Mouse (Mus musculus) CH12.LX (cell line): ENCODE results near the gene Gif. TPM values are rescaled to one million over a fixed set of nuclear protein-coding genes. Genes with fewer than 3 reads are reported as not detected.

ENCODE experiments used
- DNase-seq: peaks from one replicate; pipeline ENCODE4 v3.0.0-alpha.2; 2013; ENCODE audit errors: extremely low read depth
- H3K27ac ChIP-seq: 2 replicates; pipeline ENCODE4 v1.5.1; 2012; ENCODE audit warnings: low read depth, mild to moderate bottlenecking, control low read depth, moderate library complexity; ENCODE audit not compliant: insufficient read depth
- H3K27me3 ChIP-seq: replicated peaks from 2 replicates; pipeline ENCODE3; 2012; ENCODE audit warnings: inconsistent platforms
- H3K36me3 ChIP-seq, 2 experiments: replicated peaks in 1 of 2; 2 replicates each; pipeline versions ENCODE3 to v1.6.1; 2012; ENCODE audit warnings: inconsistent platforms in 1 of 2, low read length in 1 of 2, mild to moderate bottlenecking in 1 of 2, mixed read lengths in 1 of 2, moderate library complexity in 1 of 2; ENCODE audit not compliant: control insufficient read depth in 1 of 2, insufficient read depth in 1 of 2
- H3K4me1 ChIP-seq, 2 experiments: 2 replicates each; pipeline ENCODE4 v1.6.1; 2012; ENCODE audit warnings: inconsistent platforms in 1 of 2, moderate library complexity in 1 of 2; ENCODE audit not compliant: insufficient read depth in 2 of 2, control insufficient read depth in 1 of 2
- H3K4me2 ChIP-seq: 2 replicates; pipeline ENCODE4 v1.6.1; 2012; ENCODE audit warnings: low read depth, mild to moderate bottlenecking, control low read depth; ENCODE audit not compliant: poor library complexity, insufficient read depth, severe bottlenecking
- H3K4me3 ChIP-seq, 3 experiments: fragments of 150-350 bp in 1 of 3; sonication (generic) in 1 of 3; replicated peaks in 1 of 3; 2 replicates each; pipeline versions ENCODE3 to v1.5.1; 2011 to 2012; ENCODE audit warnings: low read depth in 2 of 3, low read length in 2 of 3, mild to moderate bottlenecking in 2 of 3, moderate library complexity in 2 of 3, control low read depth in 1 of 3, improper control_type of control experiment in 1 of 3, inconsistent platforms in 1 of 3, mixed read lengths in 1 of 3; ENCODE audit not compliant: poor library complexity in 1 of 3
- H3K79me2 ChIP-seq: replicated peaks from 2 replicates; pipeline ENCODE4 v1.6.1; 2012; ENCODE audit warnings: mild to moderate bottlenecking, moderate library complexity; ENCODE audit not compliant: control insufficient read depth, poor library complexity, insufficient read depth, severe bottlenecking; ENCODE audit errors: extremely low read depth
- H3K9ac ChIP-seq: 2 replicates; pipeline ENCODE4 v1.6.1; 2012; ENCODE audit warnings: low read depth, mild to moderate bottlenecking, control low read depth, moderate library complexity; ENCODE audit not compliant: insufficient read depth
- H3K9me3 ChIP-seq: replicated peaks from 2 replicates; pipeline ENCODE3; 2012; ENCODE audit warnings: low read length, inconsistent platforms, mixed read lengths
- BHLHE40 ChIP-seq: IDR thresholded peaks from 2 replicates; pipeline ENCODE4 v1.6.1; 2011; ENCODE audit warnings: mild to moderate bottlenecking, low read depth, low read length, improper control_type of control experiment
- CTCF ChIP-seq, 2 experiments: IDR thresholded peaks in 1 of 2; conservative IDR thresholded peaks in 1 of 2; 2 replicates each; pipeline ENCODE4 v1.5.1; 2011 to 2012; ENCODE audit warnings: low read depth in 2 of 2, low read length in 2 of 2, improper control_type of control experiment in 1 of 2, inconsistent platforms in 1 of 2, mild to moderate bottlenecking in 1 of 2, moderate library complexity in 1 of 2
- E2F4 ChIP-seq: IDR thresholded peaks from 2 replicates; pipeline ENCODE4 v1.6.1; 2011; ENCODE audit warnings: low read depth, low read length, improper control_type of control experiment; ENCODE audit not compliant: insufficient replicate concordance
- EP300 ChIP-seq: IDR thresholded peaks from 2 replicates; pipeline ENCODE4 v1.6.1; 2011; ENCODE audit warnings: low read length, improper control_type of control experiment
- MEF2A ChIP-seq: IDR thresholded peaks from 2 replicates; pipeline ENCODE4 v1.6.1; 2014; ENCODE audit warnings: low read depth, mild to moderate bottlenecking, inconsistent platforms, low read length, improper control_type of control experiment, borderline replicate concordance
- MYC ChIP-seq: IDR thresholded peaks from 2 replicates; pipeline ENCODE4 v1.6.1; 2011; ENCODE audit warnings: low read depth, mild to moderate bottlenecking, improper control_type of control experiment, low read length
- NELFE ChIP-seq: IDR thresholded peaks from 2 replicates; pipeline ENCODE4 v1.6.1; 2011; ENCODE audit warnings: low read depth, low read length, improper control_type of control experiment
- TCF12 ChIP-seq: IDR thresholded peaks from 2 replicates; pipeline ENCODE4 v1.6.1; 2014; ENCODE audit warnings: low read depth, mild to moderate bottlenecking, inconsistent platforms, low read length, improper control_type of control experiment
- UBTF ChIP-seq: IDR thresholded peaks from 2 replicates; pipeline ENCODE4 v1.6.1; 2012; ENCODE audit warnings: low read depth, mild to moderate bottlenecking, inconsistent platforms, low read length, improper control_type of control experiment, moderate library complexity
- USF2 ChIP-seq: conservative IDR thresholded peaks from 2 replicates; pipeline ENCODE4 v1.6.1; 2011; ENCODE audit warnings: low read depth, low read length, improper control_type of control experiment
- dilution Hi-C: fragments of 300-500 bp; cut with MboI; formaldehyde crosslinking; loops from 2 replicates; pipeline ENCODE4 v1.14.3; 2020; ENCODE audit warnings: low sequenced_read_pairs; ENCODE audit not compliant: extremely low pct_unique_long_range_greater_than_20kb, extremely low pct_ligation_motif_present
- in situ Hi-C: fragments of 300-500 bp; cut with MboI; formaldehyde crosslinking; loops from 3 replicates; pipeline ENCODE4 v1.14.3; 2019; ENCODE audit warnings: low sequenced_read_pairs, low pct_ligation_motif_present, low pct_unique_long_range_greater_than_20kb, mixed read lengths
- polyA plus RNA-seq: library from polyadenylated mRNA; unstranded; fragments of >175 nt; gene quantifications from 2 replicates; pipeline ENCODE4 v1.2.1, GENCODE M21; 2012; ENCODE audit warnings: low read depth; ENCODE audit not compliant: insufficient read length
- total RNA-seq, 2 experiments: library from RNA; depleted of rRNA; stranded (reverse); fragments of 300-350 nt in 1 of 2; fragments of >200 nt in 1 of 2; gene quantifications; 2 replicates each; pipeline ENCODE4 v1.2.3; 2012 to 2014

Gif gene
- total and polyA plus RNA-seq, 3 experiments: 0.21 to 0.28 (median 0.24) TPM

GRCm38 (mm10) chr19:11724275-11724674 lies 23.1 kb upstream of the Gif start:
- Histone ChIP-seq H3K9me3 (no peaks in the 10 kb centered on the region), H3K4me1 (no peaks in the 10 kb centered on the region), H3K4me3 (no peak overlapping the region), H3K79me2 (no peaks in the 10 kb centered on the region), H3K27me3 (no peaks in the 10 kb centered on the region), H3K9ac (no peak overlapping the region), H3K4me2 (no peak overlapping the region), H3K36me3 (no peaks in the 10 kb centered on the region), H3K27ac (no peak overlapping the region)
- in situ Hi-C loops: no loop called here
- no peak for TF ChIP-seq CTCF (conservative IDR thresholded peaks at IDR 0.05 in 1 of 2, IDR thresholded peaks at IDR 0.05 in 1 of 2; ENCODE audit: low read depth in 2 of 2, low read length in 2 of 2)
- TF ChIP-seq MYC: no peak
- no peak for TF ChIP-seq TCF12
- DNase-seq: no peak
- dilution Hi-C loops: no loop called here

GRCm38 (mm10) chr19:11725915-11726314 lies 21.4 kb upstream of the Gif start:
- Histone ChIP-seq H3K4me1 (no peaks in the 10 kb centered on the region), H3K79me2 (no peaks in the 10 kb centered on the region), H3K27me3 (no peaks in the 10 kb centered on the region), H3K9me3 (no peaks in the 10 kb centered on the region), H3K36me3 (no peaks in the 10 kb centered on the region), H3K27ac (no peak overlapping the region), H3K4me2 (no peak overlapping the region), H3K9ac (no peak overlapping the region), H3K4me3 (no peak overlapping the region)
- no peak for DNase-seq
- dilution Hi-C loops: no loop called here
- TF ChIP-seq EP300 (no peak), MEF2A (no peak), E2F4 (no peak)
- in situ Hi-C loops: no loop called here

- Histone ChIP-seq H3K9ac (no peak overlapping the region), H3K36me3 (no peaks in the 10 kb centered on the region), H3K4me2 (no peak overlapping the region), H3K27ac (no peak overlapping the region), H3K27me3 (no peaks in the 10 kb centered on the region), H3K9me3 (no peaks in the 10 kb centered on the region), H3K79me2 (no peaks in the 10 kb centered on the region), H3K4me3 (no peak overlapping the region), H3K4me1 (no peaks in the 10 kb centered on the region)
- TF ChIP-seq UBTF (no peak), E2F4 (no peak), BHLHE40 (no peak), NELFE (no peak), USF2 (no peak)
- dilution Hi-C loops: no loop called here
- DNase-seq: no peak
- in situ Hi-C loops: no loop called here
These were observed 20.1 kb upstream of the Gif start for GRCm38 (mm10) chr19:11727304-11727703.
